Mouse (Mus musculus) kidney, postnatal 0 days (tissue): ENCODE results near the gene Setd1b. TPM values are rescaled to one million over a fixed set of nuclear protein-coding genes. Genes with fewer than 3 reads are reported as not detected.
A peak's percentile ranks its signal among the peaks of the same experiment; 100 is the strongest.

Experiments
- ATAC-seq: fragments of 200-750 bp; cut with Nextera tagmentation; replicated peaks from 2 replicates; pipeline ENCODE4 v1.8.0; 2017; ENCODE audit warnings: low read depth, moderate number of reproducible peaks, moderate TSS enrichment, moderate library complexity; ENCODE audit not compliant: low FRiP score
- DNase-seq: peaks from one replicate; pipeline ENCODE4 v3.0.0-alpha.2; 2016; ENCODE audit warnings: low spot score
- H3K27ac ChIP-seq: fragments of 300-500 bp; sonication (generic); 2 replicates; pipeline ENCODE4 v1.5.1; 2014; ENCODE audit warnings: mild to moderate bottlenecking
- H3K27me3 ChIP-seq: fragments of 300-500 bp; sonication (generic); 2 replicates; pipeline ENCODE4 v1.6.1; 2014; ENCODE audit warnings: low read length, mixed read lengths; ENCODE audit not compliant: insufficient read depth
- H3K36me3 ChIP-seq: fragments of 300-500 bp; sonication (generic); 2 replicates; pipeline ENCODE4 v1.6.1; 2014; ENCODE audit warnings: low read length, mixed read lengths; ENCODE audit not compliant: insufficient read depth
- H3K4me1 ChIP-seq: fragments of 300-500 bp; sonication (generic); replicated peaks from 2 replicates; pipeline ENCODE4 v1.6.1; 2014; ENCODE audit warnings: antibody characterized with exemption, low read length, mixed read lengths; ENCODE audit not compliant: insufficient read depth
- H3K4me2 ChIP-seq: fragments of 300-500 bp; sonication (generic); 2 replicates; pipeline ENCODE4 v1.6.1; 2014; ENCODE audit warnings: mild to moderate bottlenecking, low read length, moderate library complexity, mixed read lengths
- H3K4me3 ChIP-seq: fragments of 300-500 bp; sonication (generic); replicated peaks from 2 replicates; pipeline ENCODE4 v1.5.1; 2014; ENCODE audit warnings: low read depth, low read length
- H3K9ac ChIP-seq: fragments of 300-500 bp; sonication (generic); 2 replicates; pipeline ENCODE4 v1.6.1; 2014; ENCODE audit warnings: low read depth, low read length
- H3K9me3 ChIP-seq: fragments of 300-500 bp; sonication (generic); replicated peaks from 2 replicates; pipeline ENCODE4 v1.6.1; 2016; ENCODE audit warnings: low read length, inconsistent platforms, mixed read lengths
- CTCF ChIP-seq: IDR thresholded peaks from 2 replicates; pipeline ENCODE4 v1.5.1; 2016; ENCODE audit warnings: antibody characterized with exemption, low read depth, mild to moderate bottlenecking, moderate library complexity
- WGBS: fragments of 180-500 bp; shearing (Covaris S2); extraction: QIAGEN DNeasy Blood & Tissue Kit; methylation state at CpG from one replicate; pipeline ENCODE4 v1.1.7; 2014; 5-methylcytosine and 5-hydroxymethylcytosine counted together
- polyA plus RNA-seq: library from polyadenylated mRNA; unstranded; fragments of >200 nt; fragmentation: Nextera tagmentation; extraction: Ambion mirVana; gene quantifications from 2 replicates; pipeline ENCODE4 v1.2.1, GENCODE M21; 2015

Setd1b gene
- polyA plus RNA-seq, 1 experiment from 2014 or later, result 7.0 TPM

DNA sequence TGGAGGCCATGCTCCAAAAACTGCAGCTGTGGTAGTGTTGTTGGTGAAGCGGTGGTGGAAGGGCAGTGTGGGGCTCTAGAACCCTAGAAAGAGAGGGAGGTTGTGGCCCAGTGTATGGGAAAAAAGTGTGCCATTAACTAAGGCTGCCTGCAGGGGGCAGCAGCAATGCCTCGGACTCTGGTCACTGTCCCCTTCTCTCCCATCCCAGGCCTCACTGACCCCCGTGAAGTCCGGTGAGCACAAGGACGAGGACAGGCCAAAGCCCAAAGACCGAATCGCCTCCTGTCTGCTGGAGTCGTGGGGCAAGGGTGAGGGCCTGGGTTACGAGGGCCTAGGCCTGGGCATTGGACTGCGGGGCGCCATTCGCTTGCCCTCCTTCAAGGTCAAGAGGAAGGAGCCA lies 14.8 kb downstream of the Setd1b start:
- no peak overlapping the region for H3K27ac ChIP-seq
- H3K4me2 ChIP-seq, result no peak overlapping the region
- peaks cover 75% of the 10 kb centered on the region for H3K36me3 ChIP-seq
- ATAC-seq, result no peak
- no peaks in the 10 kb centered on the region for H3K27me3 ChIP-seq
- peak; percentile 18 for DNase-seq
- no peak overlapping the region for H3K9ac ChIP-seq
- peak; percentile 64 for TF ChIP-seq CTCF
- H3K4me3 ChIP-seq, result no peak overlapping the region
- H3K9me3 ChIP-seq, result no peaks in the 10 kb centered on the region
- H3K4me1 ChIP-seq, result no peaks in the 10 kb centered on the region
- WGBS, result 90% methylated on average over 12 of the region's 12 CpGs

DNA sequence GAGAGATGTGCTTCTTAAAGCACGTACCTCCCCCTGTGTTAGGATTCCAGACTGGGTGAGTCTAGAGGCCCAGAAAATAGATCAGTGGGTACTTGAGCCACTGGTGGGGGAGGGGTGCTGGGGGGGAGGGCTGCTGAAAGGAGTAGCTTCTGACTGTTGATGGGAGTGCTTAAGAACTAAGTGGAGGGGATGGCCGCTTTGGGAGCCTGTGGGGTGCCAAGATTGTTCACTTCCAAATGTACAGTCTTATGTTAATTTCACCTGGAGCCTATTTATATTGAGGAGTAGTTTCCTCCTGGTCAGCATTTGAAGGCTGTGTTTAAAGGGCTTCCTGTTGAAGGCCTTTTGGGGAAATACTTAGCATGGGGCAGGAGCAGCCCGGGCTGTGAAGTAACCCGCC lies 16.0 kb downstream of the Setd1b start:
- Histone ChIP-seq H3K27ac (no peak overlapping the region), H3K9ac (no peak overlapping the region), H3K4me3 (no peak overlapping the region), H3K27me3 (no peaks in the 10 kb centered on the region), H3K9me3 (no peaks in the 10 kb centered on the region), H3K4me1 (no peaks in the 10 kb centered on the region), H3K36me3 (peaks cover 72% of the 10 kb centered on the region), H3K4me2 (no peak overlapping the region)
- TF ChIP-seq CTCF, result no peak
- ATAC-seq (no peak), DNase-seq (no peak)
- 92% methylated on average over 4 of the region's 4 CpGs for WGBS

DNA sequence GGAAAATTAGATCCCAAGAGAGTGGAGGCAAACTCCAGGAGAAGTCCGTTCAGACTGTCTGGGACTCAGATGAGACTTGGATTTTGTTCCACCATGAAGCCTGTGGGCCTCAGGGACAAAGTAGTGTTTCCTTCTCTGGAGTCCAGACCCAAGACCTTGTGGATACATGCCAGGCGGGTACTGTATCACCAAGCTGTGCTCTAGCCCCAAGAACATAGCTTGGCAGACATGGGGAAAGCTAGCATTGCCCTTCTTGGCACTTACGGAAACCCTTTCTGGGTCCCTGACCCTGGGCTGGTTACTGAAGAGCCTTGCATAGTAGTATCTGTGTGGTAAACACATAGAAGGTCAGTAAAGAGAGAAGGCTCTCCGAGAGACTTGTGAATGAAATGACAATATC lies 17.5 kb downstream of the Setd1b start:
- no peak for TF ChIP-seq CTCF
- no peak for DNase-seq
- H3K9ac ChIP-seq, result no peak overlapping the region
- no peak overlapping the region for H3K4me2 ChIP-seq
- WGBS, result 93% methylated on average over 4 of the region's 4 CpGs
- H3K27ac ChIP-seq, result no peak overlapping the region
- H3K4me3 ChIP-seq, result no peak overlapping the region
- H3K4me1 ChIP-seq, result no peaks in the 10 kb centered on the region
- no peaks in the 10 kb centered on the region for H3K9me3 ChIP-seq
- H3K36me3 ChIP-seq, result peaks cover 73% of the 10 kb centered on the region
- no peak for ATAC-seq
- no peaks in the 10 kb centered on the region for H3K27me3 ChIP-seq

DNA sequence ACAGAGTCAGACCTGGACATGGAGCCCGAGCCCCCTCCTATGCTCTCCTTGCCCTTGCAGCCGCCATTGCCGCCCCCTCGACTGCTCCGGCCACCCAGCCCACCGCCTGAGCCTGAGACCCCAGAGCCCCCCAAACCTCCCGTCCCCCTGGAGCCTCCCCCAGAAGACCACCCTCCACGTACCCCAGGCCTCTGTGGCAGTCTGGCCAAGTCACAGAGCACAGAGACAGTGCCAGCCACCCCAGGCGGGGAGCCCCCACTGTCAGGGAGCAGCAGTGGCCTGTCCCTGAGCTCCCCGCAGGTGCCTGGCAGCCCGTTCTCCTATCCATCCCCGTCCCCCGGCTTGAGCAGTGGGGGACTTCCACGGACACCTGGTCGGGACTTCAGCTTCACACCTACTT lies 17.9 kb downstream of the Setd1b start:
- Histone ChIP-seq H3K27me3 (no peaks in the 10 kb centered on the region), H3K27ac (no peak overlapping the region), H3K9me3 (no peaks in the 10 kb centered on the region), H3K36me3 (peaks cover 75% of the 10 kb centered on the region), H3K4me2 (no peak overlapping the region), H3K4me1 (no peaks in the 10 kb centered on the region), H3K4me3 (no peak overlapping the region), H3K9ac (no peak overlapping the region)
- ATAC-seq (no peak), DNase-seq (no peak)
- no peak for TF ChIP-seq CTCF
- 91% methylated on average over 14 of the region's 15 CpGs for WGBS

DNA sequence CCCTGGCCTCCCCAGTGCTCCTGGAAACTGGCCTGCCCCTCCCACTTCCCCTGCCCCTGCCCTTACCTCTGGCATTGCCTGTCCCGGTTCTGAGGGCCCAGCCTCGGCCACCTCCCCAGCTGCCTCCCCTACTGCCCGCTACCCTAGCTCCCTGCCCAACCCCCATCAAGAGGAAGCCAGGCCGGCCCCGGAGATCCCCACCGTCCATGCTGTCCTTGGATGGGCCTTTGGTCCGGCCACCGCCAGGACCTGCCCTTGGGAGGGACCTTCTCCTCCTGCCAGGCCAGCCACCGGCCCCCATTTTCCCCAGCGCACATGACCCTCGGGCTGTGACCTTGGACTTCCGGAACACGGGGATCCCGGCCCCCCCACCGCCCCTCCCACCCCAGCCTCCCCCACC lies 18.3 kb downstream of the Setd1b start:
- no peaks in the 10 kb centered on the region for H3K27me3 ChIP-seq
- no peaks in the 10 kb centered on the region for H3K9me3 ChIP-seq
- DNase-seq (no peak), ATAC-seq (no peak)
- H3K4me3 ChIP-seq, result no peak overlapping the region
- no peak for TF ChIP-seq CTCF
- H3K36me3 ChIP-seq, result peaks cover 75% of the 10 kb centered on the region
- H3K4me1 ChIP-seq, result no peaks in the 10 kb centered on the region
- no peak overlapping the region for H3K4me2 ChIP-seq
- no peak overlapping the region for H3K27ac ChIP-seq
- 82% methylated on average over 15 of the region's 15 CpGs for WGBS
- H3K9ac ChIP-seq, result no peak overlapping the region

DNA sequence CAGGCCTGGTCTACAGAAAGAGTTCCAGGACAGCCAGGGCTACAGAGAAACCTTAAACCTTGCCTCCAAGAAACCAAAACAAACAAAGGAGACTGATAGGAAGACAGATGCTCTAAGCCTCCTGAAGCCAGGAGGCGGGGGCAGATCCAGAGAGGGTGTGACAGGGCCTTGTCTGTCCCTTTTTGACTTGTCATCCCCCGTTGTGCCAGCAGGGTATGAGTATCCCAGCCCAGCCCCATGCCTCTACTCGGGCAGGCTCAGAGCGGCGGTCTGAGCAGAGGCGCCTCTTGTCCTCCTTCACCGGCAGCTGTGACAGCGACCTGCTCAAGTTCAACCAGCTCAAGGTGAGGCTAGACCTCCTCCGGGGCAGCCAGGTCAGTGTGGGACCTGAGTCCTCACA lies 20.9 kb downstream of the Setd1b start:
- Histone ChIP-seq H3K36me3 (peaks cover 81% of the 10 kb centered on the region), H3K9ac (no peak overlapping the region), H3K27ac (no peak overlapping the region), H3K4me3 (no peak overlapping the region), H3K9me3 (no peaks in the 10 kb centered on the region), H3K4me2 (no peak overlapping the region), H3K4me1 (no peaks in the 10 kb centered on the region), H3K27me3 (no peaks in the 10 kb centered on the region)
- 69% methylated on average over 9 of the region's 9 CpGs for WGBS
- TF ChIP-seq CTCF, result no peak
- DNase-seq, result peak; percentile 51
- no peak; the same call in 1 of the 2 replicates for ATAC-seq

DNA sequence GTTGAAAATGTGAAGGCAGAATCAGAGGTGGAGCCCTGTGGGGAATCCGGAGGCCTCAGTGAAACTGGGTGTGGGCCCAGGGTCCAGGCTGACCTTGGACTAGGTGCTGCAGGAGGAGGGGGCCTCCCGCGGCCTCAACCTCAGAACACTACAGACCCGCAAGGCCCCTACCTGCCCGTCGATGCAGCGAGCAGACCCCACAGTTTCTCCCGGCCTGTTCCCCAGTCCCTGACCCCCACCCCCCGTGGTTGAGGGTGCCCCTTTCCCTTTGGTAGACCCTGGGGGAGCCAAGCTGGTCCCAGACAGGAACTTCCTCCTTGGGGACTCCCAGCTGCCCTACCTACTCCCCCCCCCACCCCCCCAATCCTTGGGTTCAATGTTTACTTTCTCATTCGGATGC lies 24.4 kb downstream of the Setd1b start:
- 83% methylated on average over 10 of the region's 10 CpGs for WGBS
- peaks cover 47% of the 10 kb centered on the region for H3K36me3 ChIP-seq
- no peak overlapping the region for H3K27ac ChIP-seq
- no peak overlapping the region for H3K9ac ChIP-seq
- H3K4me1 ChIP-seq, result peaks cover 7% of the 10 kb centered on the region; the same call in 1 of the 2 replicates
- DNase-seq (no peak), ATAC-seq (no peak)
- H3K4me3 ChIP-seq, result no peak overlapping the region
- no peak for TF ChIP-seq CTCF
- H3K9me3 ChIP-seq, result no peaks in the 10 kb centered on the region
- H3K4me2 ChIP-seq, result no peak overlapping the region
- H3K27me3 ChIP-seq, result no peaks in the 10 kb centered on the region
